Mouse (Mus musculus) liver, postnatal 0 days (tissue): ENCODE data around the gene B3galnt1.

Experiments
- CTCF ChIP-seq: sonication (generic); IDR thresholded peaks from 2 replicates; pipeline ENCODE4 v1.5.1; 2016; ENCODE audit warnings: antibody characterized with exemption, low read depth
- EP300 ChIP-seq: IDR thresholded peaks from 2 replicates; pipeline ENCODE4 v1.6.1; 2016; ENCODE audit warnings: antibody characterized with exemption, low read depth, mild to moderate bottlenecking

GRCm38 (mm10) chr3:69593426-69593825 lies 5.3 kb downstream of the B3galnt1 start:
- TF ChIP-seq CTCF (no peak), EP300 (no peak)
